Mouse (Mus musculus) lung, postnatal 0 days (tissue): ENCODE measurements around the gene Pcbp3.

ENCODE experiments used
- CTCF ChIP-seq: IDR thresholded peaks from 2 replicates; pipeline ENCODE4 v1.5.1; 2016; ENCODE audit warnings: antibody characterized with exemption, mild to moderate bottlenecking
- EP300 ChIP-seq: IDR thresholded peaks from 2 replicates; pipeline ENCODE4 v1.6.1; 2016; ENCODE audit warnings: antibody characterized with exemption, mild to moderate bottlenecking, control low read depth

- TF ChIP-seq CTCF (no peak), EP300 (no peak)
These were observed 43.6 kb downstream of the Pcbp3 start for GRCm38 (mm10) chr10:76918086-76918485.
